Mouse (Mus musculus) cerebellum, postnatal 36 days (tissue): ENCODE results near the gene Ybx3.

Experiments used
- DNase-seq, 2 experiments: peaks; one replicate each; pipeline ENCODE4 v3.0.0; 2021 to 2022; ENCODE audit warnings: mixed read lengths in 2 of 2

Gene Ybx3

DNA sequence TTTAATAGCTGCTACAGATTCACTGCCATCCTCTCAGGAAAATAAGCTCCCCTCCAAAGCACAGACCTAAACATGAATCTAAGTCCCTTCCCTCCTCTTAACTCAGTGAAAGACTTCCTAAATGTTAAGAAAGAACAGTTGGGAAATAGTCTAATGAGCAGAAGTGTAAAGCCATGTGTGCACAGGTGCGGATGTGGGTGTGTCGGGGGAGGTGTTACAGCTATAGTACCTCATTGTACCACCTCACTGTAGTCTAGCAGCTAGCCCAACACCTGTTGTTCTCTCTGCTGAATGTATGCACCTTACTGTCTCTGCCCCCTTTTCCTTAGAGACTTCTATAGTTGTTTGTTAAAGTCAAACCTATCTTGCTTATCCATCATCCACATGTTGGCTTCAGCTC lies 61.2 kb downstream of the Ybx3 start:
- DNase-seq: no peak

DNA sequence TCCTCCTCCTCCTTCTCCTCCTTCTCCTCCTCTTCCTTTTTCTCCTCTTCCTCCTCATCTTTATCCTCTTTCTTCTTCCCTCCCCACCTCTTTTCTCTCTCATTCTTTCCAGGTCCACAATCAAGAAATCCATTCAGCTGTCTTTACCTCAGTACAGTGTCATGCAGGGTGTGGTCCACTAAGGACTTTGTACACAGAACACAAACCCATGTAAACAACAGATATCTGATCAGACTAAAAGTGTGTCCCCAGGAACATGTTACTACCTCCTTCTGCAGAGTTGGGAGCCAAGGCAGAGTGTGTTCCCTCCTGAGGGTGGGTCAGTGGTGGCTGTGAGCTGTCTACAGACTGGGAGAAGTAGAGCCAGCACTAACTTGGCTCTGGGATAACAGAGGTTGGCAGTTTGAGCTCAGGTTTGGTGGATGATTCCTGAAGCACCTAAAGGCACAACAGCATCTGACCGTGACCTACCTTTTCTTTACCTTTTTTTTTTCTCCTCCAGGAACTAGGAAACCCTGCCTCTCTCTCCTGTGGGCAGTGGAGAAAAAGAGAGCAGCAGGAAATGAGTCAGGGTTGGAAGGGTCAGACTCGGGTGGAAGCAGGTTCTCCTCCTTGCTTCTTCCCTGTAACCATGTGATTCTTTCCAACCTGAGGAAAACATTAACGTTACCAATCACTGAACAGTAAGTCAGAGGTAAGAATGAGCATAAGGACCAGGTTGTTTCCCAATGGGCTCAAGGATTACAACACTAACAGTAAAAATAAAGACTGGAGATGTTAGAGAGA lies 66.2 kb downstream of the Ybx3 start:
- DNase-seq: no peak

DNA sequence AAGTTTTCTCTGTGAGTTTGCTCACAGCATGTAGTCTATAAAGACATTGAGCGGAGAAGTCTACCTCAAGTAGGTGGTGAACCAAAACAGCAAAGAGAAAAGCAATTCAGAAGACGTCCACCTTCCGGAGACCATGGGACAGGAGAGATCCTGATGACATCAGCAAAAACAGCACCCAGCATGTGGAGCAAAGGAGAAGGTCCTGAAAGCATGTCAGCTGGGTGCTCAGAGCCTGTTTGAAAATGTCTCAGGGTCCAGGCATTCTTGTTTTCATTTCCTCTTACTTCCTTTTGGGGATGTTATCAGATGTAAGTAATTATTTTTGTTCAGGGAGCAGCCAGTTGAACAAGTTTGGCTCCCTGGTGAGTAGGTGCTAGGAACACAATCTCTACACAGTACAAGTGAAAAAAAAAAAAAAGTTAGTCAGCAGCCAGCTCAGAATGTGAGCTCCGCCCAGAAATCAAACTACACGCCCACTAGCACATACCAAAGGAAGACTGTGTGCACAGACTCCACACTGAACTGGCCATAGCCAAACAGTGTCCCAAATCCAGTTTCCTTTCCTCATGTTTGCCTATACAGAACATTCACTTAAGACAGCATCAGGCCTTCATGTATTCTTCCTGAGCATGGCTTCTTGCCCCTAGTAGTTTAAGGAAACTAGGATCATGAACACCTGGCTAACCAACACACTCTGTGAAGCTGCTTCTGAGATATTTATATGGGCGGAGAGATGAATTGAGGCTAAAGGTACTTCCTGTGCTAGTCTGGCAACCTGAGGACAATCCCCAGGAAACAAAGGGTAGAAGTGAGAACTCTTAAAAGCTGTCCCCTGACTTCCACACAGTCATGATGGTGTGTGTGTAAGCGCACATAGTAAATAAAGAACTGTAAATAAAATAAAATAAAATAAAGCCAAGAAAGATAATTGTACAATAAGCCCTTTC lies 71.8 kb downstream of the Ybx3 start:
- no peak for DNase-seq
